Mouse (Mus musculus) liver, embryonic 15.5 days (tissue): ENCODE results near the gene Gm20388. TPM values are rescaled to one million over a fixed set of nuclear protein-coding genes. Genes with fewer than 3 reads are reported as not detected.

ENCODE experiments used
- ATAC-seq: fragments of 200-750 bp; cut with Nextera tagmentation; 2 replicates; pipeline ENCODE4 v1.8.0; 2017; ENCODE audit warnings: moderate number of reproducible peaks, mild to moderate bottlenecking, moderate library complexity; ENCODE audit not compliant: insufficient read depth
- H3K27ac ChIP-seq: fragments of 300-500 bp; sonication (generic); replicated peaks from 2 replicates; pipeline ENCODE4 v1.5.1; 2015; ENCODE audit warnings: mild to moderate bottlenecking, inconsistent platforms
- H3K27me3 ChIP-seq: fragments of 300-500 bp; sonication (generic); 2 replicates; pipeline ENCODE4 v1.6.1; 2015; ENCODE audit warnings: mild to moderate bottlenecking, inconsistent platforms
- H3K36me3 ChIP-seq: fragments of 300-500 bp; sonication (generic); replicated peaks from 2 replicates; pipeline ENCODE4 v1.6.1; 2015; ENCODE audit warnings: moderate library complexity, mild to moderate bottlenecking, inconsistent platforms
- H3K4me1 ChIP-seq: fragments of 300-500 bp; sonication (generic); replicated peaks from 2 replicates; pipeline ENCODE4 v1.6.1; 2015; ENCODE audit warnings: inconsistent platforms
- H3K4me2 ChIP-seq: fragments of 300-500 bp; sonication (generic); 2 replicates; pipeline ENCODE4 v1.6.1; 2015; ENCODE audit warnings: moderate library complexity, mild to moderate bottlenecking, inconsistent platforms
- H3K4me3 ChIP-seq: fragments of 300-500 bp; sonication (generic); replicated peaks from 2 replicates; pipeline ENCODE4 v1.5.1; 2015; ENCODE audit warnings: mild to moderate bottlenecking, inconsistent platforms
- H3K9ac ChIP-seq: fragments of 300-500 bp; sonication (generic); 2 replicates; pipeline ENCODE4 v1.6.1; 2015; ENCODE audit warnings: moderate library complexity, mild to moderate bottlenecking, inconsistent platforms
- H3K9me3 ChIP-seq: fragments of 300-500 bp; sonication (generic); replicated peaks from 2 replicates; pipeline ENCODE4 v1.6.1; 2016; ENCODE audit warnings: inconsistent platforms
- WGBS: fragments of 180-500 bp; shearing (Covaris S2); methylation state at CpG from one replicate; pipeline ENCODE4 v1.1.7; 2015; ENCODE audit warnings: mixed read lengths; ENCODE audit not compliant: insufficient replicate concordance; 5-methylcytosine and 5-hydroxymethylcytosine counted together
- polyA plus RNA-seq: library from polyadenylated mRNA; unstranded; fragments of >200 nt; fragmentation: Nextera tagmentation; extraction: Ambion mirVana; gene quantifications from 2 replicates; pipeline ENCODE4 v1.2.1, GENCODE M21; 2015

Gm20388 gene
- polyA plus RNA-seq, 1 experiment from 2014 or later, result not detected

DNA sequence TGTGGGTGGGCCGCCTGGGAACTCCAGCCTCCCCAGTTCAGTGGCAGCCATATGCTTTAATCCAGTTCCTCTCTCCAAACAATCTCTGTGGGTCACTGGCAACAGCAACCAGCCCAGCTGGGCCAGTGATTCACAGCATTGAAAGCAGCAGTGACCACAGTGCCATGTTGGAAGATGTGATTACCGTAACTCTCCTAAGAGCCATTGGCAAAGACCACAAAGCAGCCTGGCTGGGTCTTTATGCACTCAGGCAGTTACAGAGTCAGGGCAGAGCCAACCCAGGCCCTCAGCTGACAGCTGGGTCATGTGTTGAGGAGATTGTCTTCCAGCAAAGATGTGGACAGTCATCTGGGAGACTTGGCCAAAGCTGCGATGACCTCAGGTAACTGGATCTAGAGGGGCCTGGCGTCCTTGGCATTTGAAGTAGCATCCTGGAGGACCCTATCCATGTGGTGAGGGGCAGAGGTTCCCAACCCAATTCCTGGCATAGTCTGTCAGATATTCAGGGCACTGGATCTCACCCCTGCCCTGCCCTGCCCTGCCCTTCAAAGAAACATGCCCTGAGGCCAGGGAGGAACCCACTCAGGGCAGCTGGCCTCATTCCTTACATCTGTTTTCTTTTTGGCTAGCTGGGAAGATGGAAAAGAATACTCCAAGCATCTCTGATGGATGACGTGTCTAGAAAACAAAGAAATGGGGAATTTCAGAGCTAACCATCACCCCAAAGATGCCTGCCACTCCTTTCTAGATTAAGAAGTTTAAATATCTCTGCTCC is 1052.2 kb downstream of the Gm20388 start:
- 56% methylated on average over 5 of the region's 5 CpGs for WGBS
- ATAC-seq, result no peak
- Histone ChIP-seq H3K9ac (no peak overlapping the region), H3K4me2 (no peak overlapping the region), H3K4me3 (no peak overlapping the region), H3K27ac (no peak overlapping the region), H3K4me1 (no peaks in the 10 kb centered on the region), H3K36me3 (no peaks in the 10 kb centered on the region), H3K9me3 (no peaks in the 10 kb centered on the region), H3K27me3 (peaks cover 4% of the 10 kb centered on the region; the same call in 1 of the 2 replicates)

DNA sequence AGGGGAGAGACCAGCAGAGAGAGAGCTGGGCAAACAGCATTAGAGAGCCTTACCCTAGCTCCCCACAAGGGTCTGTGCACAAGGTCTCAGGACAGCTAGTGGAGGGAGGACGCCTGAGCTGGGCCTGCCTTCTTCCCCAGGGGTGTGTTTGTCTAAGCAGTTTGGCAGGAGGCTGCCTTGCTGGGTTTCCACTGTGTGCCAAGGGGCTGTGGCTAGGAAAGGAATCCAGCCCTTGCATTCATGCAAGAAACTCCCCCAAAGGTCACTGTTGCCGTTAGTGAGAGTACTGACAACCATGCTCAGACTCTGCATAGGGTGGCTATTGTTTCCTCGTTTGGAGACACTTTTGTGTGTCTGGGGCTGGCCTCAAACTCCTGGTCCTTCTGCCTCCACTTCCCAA is 1055.9 kb downstream of the Gm20388 start:
- no peak for ATAC-seq
- Histone ChIP-seq H3K9ac (no peak overlapping the region), H3K4me2 (no peak overlapping the region), H3K36me3 (no peaks in the 10 kb centered on the region), H3K27me3 (peaks cover 22% of the 10 kb centered on the region), H3K4me3 (no peak overlapping the region), H3K9me3 (no peaks in the 10 kb centered on the region), H3K4me1 (no peaks in the 10 kb centered on the region), H3K27ac (no peak overlapping the region)
- WGBS, result 40% methylated on average over 3 of the region's 3 CpGs

DNA sequence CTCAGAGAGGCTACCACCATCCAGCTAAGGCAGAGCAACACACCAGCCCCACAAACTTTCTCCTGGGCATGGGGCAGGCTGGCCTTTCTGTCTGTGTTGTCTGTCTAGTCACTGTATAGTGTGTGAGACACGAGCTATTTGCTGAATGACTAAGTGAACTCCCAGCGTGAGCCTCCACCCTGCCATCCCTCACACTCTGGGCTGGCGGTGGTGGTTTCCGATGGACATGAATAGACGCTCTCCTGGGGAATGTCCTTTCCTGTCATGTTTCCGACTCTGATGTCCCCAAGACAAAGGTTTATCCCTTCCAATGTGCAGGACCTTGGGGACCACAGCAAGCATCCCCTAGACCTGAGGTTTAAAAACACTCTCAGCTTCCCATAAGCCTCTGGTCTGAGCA is 1057.7 kb downstream of the Gm20388 start:
- Histone ChIP-seq H3K27ac (no peak overlapping the region), H3K4me2 (no peak overlapping the region), H3K9ac (no peak overlapping the region), H3K4me3 (no peak overlapping the region), H3K9me3 (no peaks in the 10 kb centered on the region), H3K4me1 (peaks cover 7% of the 10 kb centered on the region; the same call in 1 of the 2 replicates), H3K36me3 (no peaks in the 10 kb centered on the region), H3K27me3 (peaks cover 39% of the 10 kb centered on the region)
- no peak for ATAC-seq
- 54% methylated on average over 6 of the region's 6 CpGs for WGBS

DNA sequence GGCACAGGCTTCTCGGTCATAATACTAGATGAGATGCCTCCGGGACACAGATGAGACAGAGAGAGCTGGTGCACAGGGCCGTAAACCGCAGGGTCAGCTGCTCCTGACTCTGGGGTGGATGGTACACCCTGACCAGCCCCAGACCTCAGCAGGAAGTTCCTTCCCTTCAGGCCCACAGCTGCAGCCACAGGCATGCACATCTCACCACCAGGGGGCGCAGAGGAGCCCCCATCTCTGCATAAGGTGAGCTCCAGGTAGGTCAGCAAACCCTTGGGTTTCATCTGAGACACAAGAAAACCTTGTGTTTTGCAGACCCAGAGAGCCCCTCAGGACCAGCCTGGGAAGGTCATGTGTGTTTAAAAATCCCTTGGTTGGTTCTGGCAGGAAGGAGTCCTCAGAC is 1059.7 kb downstream of the Gm20388 start:
- no peak overlapping the region for H3K27ac ChIP-seq
- no peak overlapping the region for H3K4me2 ChIP-seq
- H3K27me3 ChIP-seq, result peaks cover 47% of the 10 kb centered on the region
- H3K4me1 ChIP-seq, result peaks cover 7% of the 10 kb centered on the region; the same call in 1 of the 2 replicates
- 12% methylated on average over 5 of the region's 5 CpGs for WGBS
- no peak overlapping the region for H3K9ac ChIP-seq
- ATAC-seq, result no peak
- H3K9me3 ChIP-seq, result no peaks in the 10 kb centered on the region
- H3K4me3 ChIP-seq, result no peak overlapping the region
- no peaks in the 10 kb centered on the region for H3K36me3 ChIP-seq

DNA sequence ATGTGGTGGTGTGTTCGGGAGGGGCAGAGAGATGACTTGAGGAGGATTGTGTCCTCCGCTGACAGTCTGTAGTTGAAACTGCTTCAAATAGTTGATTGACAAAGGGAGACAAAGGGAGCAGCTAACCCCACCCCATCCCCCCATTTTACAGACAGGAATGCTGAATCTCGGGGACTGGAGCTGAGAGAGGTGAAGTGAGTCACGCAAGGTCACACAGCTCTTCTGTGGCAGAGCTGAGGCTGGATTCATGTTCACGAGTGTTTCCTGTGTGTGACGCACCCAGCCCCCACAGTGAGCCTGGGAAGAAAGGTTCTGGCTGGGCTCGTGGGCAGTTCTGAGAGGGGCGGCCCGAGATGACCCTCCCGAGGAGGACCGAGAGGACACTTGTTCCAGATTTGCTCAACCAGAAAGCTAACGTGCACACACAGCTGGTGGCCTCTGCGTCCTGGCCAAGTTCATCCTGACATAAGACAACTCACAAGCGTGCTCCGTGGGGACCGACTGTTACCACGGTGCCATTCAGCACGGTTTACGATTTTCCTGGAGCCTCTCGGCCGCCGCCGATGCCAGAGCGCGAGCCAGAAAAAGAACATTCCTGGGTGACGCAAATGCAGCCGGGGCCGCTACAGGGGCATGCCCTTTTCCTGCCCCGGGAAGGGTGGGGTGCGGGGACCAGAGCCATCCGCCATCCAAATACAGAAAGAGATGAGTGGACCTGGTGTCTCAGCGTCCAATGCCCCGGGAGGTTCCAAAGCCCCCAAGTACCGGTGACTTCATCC is 1061.2 kb downstream of the Gm20388 start:
- peaks cover 7% of the 10 kb centered on the region; the same call in 1 of the 2 replicates for H3K4me1 ChIP-seq
- no peak overlapping the region for H3K9ac ChIP-seq
- H3K4me3 ChIP-seq, result no peak overlapping the region
- H3K27me3 ChIP-seq, result peaks cover 47% of the 10 kb centered on the region
- H3K9me3 ChIP-seq, result no peaks in the 10 kb centered on the region
- no peaks in the 10 kb centered on the region for H3K36me3 ChIP-seq
- 21% methylated on average over 34 of the region's 34 CpGs for WGBS
- ATAC-seq, result no peak
- H3K4me2 ChIP-seq, result peak overlapping the region; percentile 29
- no peak overlapping the region for H3K27ac ChIP-seq

DNA sequence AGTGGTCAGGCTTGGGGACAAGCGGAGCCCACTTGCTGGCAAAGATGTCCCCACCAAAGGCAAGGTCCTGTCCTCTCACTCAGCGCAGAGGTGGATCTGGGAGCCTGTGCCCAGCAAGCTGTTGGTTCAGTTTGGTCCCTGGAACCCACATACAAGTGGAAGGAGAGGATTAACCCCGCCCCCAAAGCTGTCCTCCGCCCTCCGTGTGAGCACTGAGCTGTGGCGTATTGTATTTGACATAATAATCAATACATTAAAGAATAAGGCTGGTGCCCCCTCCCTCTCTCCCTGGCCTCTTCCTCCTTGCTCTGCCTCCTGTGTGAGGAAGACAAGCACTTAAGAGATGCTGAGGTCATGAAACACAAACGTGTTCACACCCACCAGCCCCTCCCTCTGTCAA is 1062.4 kb downstream of the Gm20388 start:
- H3K4me3 ChIP-seq, result no peak overlapping the region
- H3K27ac ChIP-seq, result no peak overlapping the region
- WGBS, result 22% methylated on average over 7 of the region's 7 CpGs
- H3K36me3 ChIP-seq, result no peaks in the 10 kb centered on the region
- no peak for ATAC-seq
- H3K4me1 ChIP-seq, result peaks cover 7% of the 10 kb centered on the region; the same call in 1 of the 2 replicates
- H3K9ac ChIP-seq, result no peak overlapping the region
- peaks cover 54% of the 10 kb centered on the region for H3K27me3 ChIP-seq
- H3K9me3 ChIP-seq, result no peaks in the 10 kb centered on the region
- no peak overlapping the region for H3K4me2 ChIP-seq

DNA sequence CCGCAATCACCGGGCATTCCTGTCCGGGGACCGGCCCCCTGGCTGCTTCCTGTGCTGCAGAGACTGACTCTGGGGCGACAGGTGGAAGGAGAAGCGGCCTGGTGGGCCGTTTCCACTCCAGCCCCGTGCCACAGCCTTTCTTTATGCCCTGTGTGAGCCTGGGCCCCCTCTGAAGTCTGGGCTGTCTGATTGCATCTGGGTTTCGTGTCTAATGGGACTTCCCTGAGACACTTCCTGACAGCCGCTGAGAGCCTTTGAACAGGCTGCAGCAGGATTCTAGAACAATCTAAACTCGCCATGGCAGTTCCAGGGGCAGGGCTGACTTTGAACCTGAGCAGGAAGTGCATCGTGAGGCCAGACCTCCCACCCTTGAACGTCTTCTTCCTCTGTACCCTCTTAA is 1066.5 kb downstream of the Gm20388 start:
- WGBS, result 23% methylated on average over 13 of the region's 13 CpGs
- H3K9ac ChIP-seq, result no peak overlapping the region
- no peak overlapping the region for H3K4me2 ChIP-seq
- peaks cover 2% of the 10 kb centered on the region; the same call in 1 of the 2 replicates for H3K4me1 ChIP-seq
- H3K27ac ChIP-seq, result no peak overlapping the region
- H3K27me3 ChIP-seq, result peaks cover 39% of the 10 kb centered on the region
- no peaks in the 10 kb centered on the region for H3K36me3 ChIP-seq
- no peak overlapping the region for H3K4me3 ChIP-seq
- H3K9me3 ChIP-seq, result no peaks in the 10 kb centered on the region
- no peak for ATAC-seq

DNA sequence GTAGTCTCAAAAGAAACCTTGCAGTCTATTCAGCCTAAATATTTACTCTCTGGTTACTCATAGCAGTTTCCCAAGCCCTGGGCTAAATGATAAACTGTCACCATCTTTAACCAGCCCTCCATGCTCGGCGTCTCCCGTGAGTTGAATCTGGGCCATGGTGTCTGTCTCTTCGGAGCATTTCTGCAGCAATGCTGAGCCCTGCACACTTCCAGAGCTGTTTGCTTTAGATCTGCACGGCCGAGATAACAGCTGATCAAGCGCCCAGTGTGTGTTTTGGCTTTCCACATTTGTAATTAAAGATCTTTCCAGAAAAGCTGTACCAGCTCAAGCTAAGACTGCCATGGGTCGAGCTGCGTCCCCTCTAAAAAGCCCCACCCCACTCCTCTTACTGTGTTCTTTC is 1068.6 kb downstream of the Gm20388 start:
- no peak overlapping the region for H3K4me3 ChIP-seq
- H3K36me3 ChIP-seq, result no peaks in the 10 kb centered on the region
- H3K9me3 ChIP-seq, result no peaks in the 10 kb centered on the region
- ATAC-seq, result no peak
- H3K4me1 ChIP-seq, result no peaks in the 10 kb centered on the region
- peaks cover 18% of the 10 kb centered on the region for H3K27me3 ChIP-seq
- H3K4me2 ChIP-seq, result no peak overlapping the region
- no peak overlapping the region for H3K27ac ChIP-seq
- 29% methylated on average over 9 of the region's 9 CpGs for WGBS
- H3K9ac ChIP-seq, result no peak overlapping the region

DNA sequence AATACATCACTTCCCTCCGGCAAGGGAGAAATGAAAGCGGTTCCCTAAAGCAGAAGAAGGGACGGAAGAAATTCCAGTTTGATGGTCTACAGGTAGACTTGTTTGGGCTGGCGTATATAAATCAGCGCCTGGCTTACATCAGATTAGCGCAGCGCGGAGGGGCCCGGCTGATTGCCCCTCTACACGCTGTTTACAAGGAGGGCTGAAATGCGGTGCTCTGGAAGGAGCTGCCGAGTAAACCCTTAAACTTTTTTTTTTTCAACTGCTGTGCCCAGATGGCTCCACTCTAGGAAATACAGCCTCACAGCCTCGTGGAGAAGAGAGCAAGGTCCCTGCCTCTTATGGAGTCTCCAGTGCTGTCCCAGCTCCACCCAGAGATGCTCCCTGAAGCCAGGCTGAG is 1070.3 kb downstream of the Gm20388 start:
- Histone ChIP-seq H3K27ac (no peak overlapping the region), H3K9me3 (no peaks in the 10 kb centered on the region), H3K4me1 (no peaks in the 10 kb centered on the region), H3K9ac (no peak overlapping the region), H3K36me3 (no peaks in the 10 kb centered on the region), H3K27me3 (peaks cover 16% of the 10 kb centered on the region), H3K4me3 (no peak overlapping the region), H3K4me2 (no peak overlapping the region)
- WGBS, result 25% methylated on average over 13 of the region's 13 CpGs
- no peak for ATAC-seq

DNA sequence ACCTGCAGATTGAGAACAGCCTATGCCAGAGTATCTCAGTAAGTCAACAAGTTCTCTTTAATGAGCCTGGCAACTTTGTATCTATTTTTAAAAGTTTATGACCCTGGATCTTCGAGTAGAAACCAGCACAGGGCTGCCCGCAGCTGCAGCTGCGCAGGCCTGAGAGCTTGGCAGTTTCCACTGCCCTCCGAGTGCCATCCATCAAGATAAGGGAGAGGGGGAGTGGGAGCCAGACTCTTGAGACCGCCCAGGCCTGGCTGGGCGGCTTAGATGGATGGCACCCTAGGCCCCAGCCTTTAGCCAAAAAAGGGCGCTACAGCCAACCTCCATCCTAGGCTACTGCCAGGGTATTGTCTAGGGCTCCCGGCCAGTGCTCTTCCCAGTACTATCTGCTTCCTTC is 1074.2 kb downstream of the Gm20388 start:
- WGBS, result 54% methylated on average over 8 of the region's 8 CpGs
- no peak overlapping the region for H3K9ac ChIP-seq
- H3K4me3 ChIP-seq, result no peak overlapping the region
- ATAC-seq, result no peak
- no peaks in the 10 kb centered on the region for H3K9me3 ChIP-seq
- H3K27ac ChIP-seq, result no peak overlapping the region
- H3K4me1 ChIP-seq, result peaks cover 4% of the 10 kb centered on the region; the same call in 1 of the 2 replicates
- H3K36me3 ChIP-seq, result no peaks in the 10 kb centered on the region
- H3K27me3 ChIP-seq, result peaks cover 7% of the 10 kb centered on the region
- no peak overlapping the region for H3K4me2 ChIP-seq

DNA sequence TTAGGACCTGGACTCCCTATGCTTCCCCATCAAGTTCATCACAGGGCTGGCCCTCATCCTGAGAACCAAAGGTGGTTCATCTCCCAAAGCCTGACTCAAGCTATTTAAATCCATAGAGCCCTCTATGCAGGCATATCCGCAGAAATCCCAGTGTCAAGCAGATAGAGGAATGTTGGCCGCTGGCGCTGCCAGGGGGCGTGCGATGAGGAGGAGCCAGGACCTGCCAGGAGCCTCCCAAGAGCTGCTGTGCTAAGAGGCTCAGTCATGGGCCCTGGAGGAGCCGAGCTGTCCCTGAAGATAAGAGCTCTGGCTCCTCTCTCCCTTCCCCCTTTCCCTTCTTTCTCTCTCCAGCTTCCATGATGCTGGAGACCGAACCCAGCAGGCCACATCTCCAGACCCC is 1075.4 kb downstream of the Gm20388 start:
- Histone ChIP-seq H3K9ac (no peak overlapping the region), H3K36me3 (no peaks in the 10 kb centered on the region), H3K9me3 (no peaks in the 10 kb centered on the region), H3K27me3 (peaks cover 6% of the 10 kb centered on the region), H3K4me3 (no peak overlapping the region), H3K27ac (no peak overlapping the region), H3K4me1 (peaks cover 4% of the 10 kb centered on the region; the same call in 1 of the 2 replicates), H3K4me2 (no peak overlapping the region)
- WGBS, result 68% methylated on average over 7 of the region's 7 CpGs
- no peak for ATAC-seq
